Mouse (Mus musculus) C2C12 (cell line): ENCODE measurements at regions not wholly inside any gene's neighbourhood (a gene's known extent, or its start where the extent isn't known, plus 50 kb on each side); places are given as distances from the start of the nearest gene placed in this dataset.

Experiments used
- H3K27me3 ChIP-seq: one replicate; pipeline ENCODE4 v1.6.1; 2011; ENCODE audit not compliant: control insufficient read depth, insufficient read depth, insufficient read length
- H3K36me3 ChIP-seq: one replicate; pipeline ENCODE4 v1.6.1; 2011; ENCODE audit not compliant: control insufficient read depth, insufficient read depth
- H3K4me3 ChIP-seq: one replicate; pipeline ENCODE4 v1.5.1; 2011; ENCODE audit warnings: mild to moderate bottlenecking, control low read depth; ENCODE audit not compliant: poor library complexity, insufficient read depth, severe bottlenecking
- H3K79me2 ChIP-seq: one replicate; pipeline ENCODE4 v1.6.1; 2011; ENCODE audit not compliant: control insufficient read depth, insufficient read depth
- H3K79me3 ChIP-seq: one replicate; pipeline ENCODE4 v1.6.1; 2011; ENCODE audit warnings: low read depth, control low read depth
- H3ac ChIP-seq: one replicate; pipeline ENCODE3; 2011; ENCODE audit warnings: low read depth; ENCODE audit not compliant: control insufficient read depth, insufficient read length
- CEBPB ChIP-seq: IDR thresholded peaks from one replicate; pipeline ENCODE4 v1.6.1; 2011; ENCODE audit warnings: low read depth, mild to moderate bottlenecking, control low read depth, moderate library complexity
- CTCF ChIP-seq: IDR thresholded peaks from one replicate; pipeline ENCODE4 v1.5.1; 2011; ENCODE audit not compliant: control insufficient read depth, insufficient read depth, insufficient read length
- FOSL1 ChIP-seq: IDR thresholded peaks from one replicate; pipeline ENCODE4 v1.8.0; 2011; ENCODE audit warnings: mild to moderate bottlenecking, low read length; ENCODE audit not compliant: poor library complexity, insufficient read depth, severe bottlenecking
- MAX ChIP-seq: IDR thresholded peaks from one replicate; pipeline ENCODE4 v1.6.1; 2011; ENCODE audit warnings: mild to moderate bottlenecking, control low read depth
- MYOD1 ChIP-seq: IDR thresholded peaks from one replicate; pipeline ENCODE4 v1.6.1; 2011; ENCODE audit warnings: low read depth; ENCODE audit not compliant: control insufficient read depth, insufficient read length
- MYOG ChIP-seq: IDR thresholded peaks from one replicate; pipeline ENCODE4 v1.6.1; 2011; ENCODE audit not compliant: control insufficient read depth, insufficient read length; ENCODE audit errors: extremely low read depth
- USF1 ChIP-seq: IDR thresholded peaks from one replicate; pipeline ENCODE4 v1.6.1; 2011; ENCODE audit warnings: low read depth, mild to moderate bottlenecking, control low read depth, moderate library complexity

DNA sequence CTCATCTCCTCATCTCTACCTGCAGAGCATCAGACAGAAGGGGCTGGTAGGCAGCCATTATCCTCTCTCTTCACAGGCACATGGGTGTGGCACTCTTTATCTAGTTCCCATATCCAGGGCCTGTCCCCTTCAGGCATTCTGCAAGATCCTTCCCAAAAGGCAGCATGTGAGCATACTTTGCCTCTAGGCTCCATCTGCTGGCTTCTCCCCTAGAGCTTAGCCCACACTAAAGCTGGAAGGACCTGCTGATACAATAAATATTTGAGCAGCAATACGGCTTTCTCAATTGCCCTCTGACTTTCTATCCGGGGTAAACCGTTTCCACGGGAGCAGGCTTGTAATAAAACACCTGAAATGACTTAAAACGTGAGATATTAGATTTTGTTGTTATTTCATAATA lies 78.4 kb upstream of the Mon1b start:
- no peak overlapping the region for H3ac ChIP-seq
- no peaks in the 10 kb centered on the region for H3K79me3 ChIP-seq
- H3K36me3 ChIP-seq: no peaks in the 10 kb centered on the region
- TF ChIP-seq CTCF (no peak), MYOD1 (no peak), MAX (no peak), MYOG (no peak), USF1 (no peak), CEBPB (no peak)
- H3K79me2 ChIP-seq: no peaks in the 10 kb centered on the region
- no peak overlapping the region for H3K4me3 ChIP-seq
- no peaks in the 10 kb centered on the region for H3K27me3 ChIP-seq

DNA sequence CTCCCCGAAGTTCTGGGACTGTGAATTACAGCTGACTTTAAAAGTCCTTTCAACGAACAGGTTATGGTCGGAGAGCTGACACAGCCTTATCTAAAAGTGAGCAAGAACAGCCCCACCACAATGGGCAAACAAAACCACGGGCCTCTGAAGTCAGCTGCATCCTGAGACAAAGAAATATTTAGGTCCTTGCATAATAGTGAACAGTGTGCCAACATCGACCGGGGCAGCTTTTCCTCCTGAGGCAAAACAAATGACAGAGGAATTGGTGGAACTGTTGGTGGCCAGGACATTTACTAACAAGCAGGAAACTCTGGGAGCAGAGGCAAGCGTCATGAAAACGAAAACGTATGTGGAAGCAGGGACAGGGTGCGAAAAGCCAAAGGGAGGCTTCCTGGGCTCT lies 54.3 kb upstream of the Mon1b start:
- no peaks in the 10 kb centered on the region for H3K79me3 ChIP-seq
- no peaks in the 10 kb centered on the region for H3K79me2 ChIP-seq
- no peak for TF ChIP-seq CEBPB
- no peak for TF ChIP-seq FOSL1
- no peak for TF ChIP-seq MYOG
- no peak for TF ChIP-seq USF1
- TF ChIP-seq MYOD1: no peak
- TF ChIP-seq MAX: no peak
- TF ChIP-seq CTCF: no peak
- H3K4me3 ChIP-seq: no peak overlapping the region
- H3K27me3 ChIP-seq: no peaks in the 10 kb centered on the region
- no peaks in the 10 kb centered on the region for H3K36me3 ChIP-seq
- no peak overlapping the region for H3ac ChIP-seq

DNA sequence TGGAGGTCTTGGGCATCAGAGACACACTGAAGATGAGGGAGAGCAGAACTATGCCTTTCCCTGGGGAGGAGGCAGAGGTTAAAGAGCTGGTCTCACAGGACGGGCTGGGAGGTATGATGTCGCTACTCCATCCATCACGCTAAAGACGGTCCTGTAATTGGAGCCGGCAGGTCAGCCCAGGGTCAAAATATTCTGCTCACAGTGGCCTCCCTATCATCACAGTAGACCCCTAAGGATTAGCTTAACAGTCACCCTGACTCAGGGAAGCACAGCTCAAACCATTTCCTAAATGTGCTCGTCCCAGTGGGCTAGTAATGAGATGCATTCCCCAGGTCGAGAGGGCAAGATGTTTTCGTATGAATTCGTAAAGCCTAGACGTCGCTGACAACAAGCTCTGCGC lies 53.7 kb upstream of the Mon1b start:
- no peaks in the 10 kb centered on the region for H3K27me3 ChIP-seq
- H3K79me2 ChIP-seq: no peaks in the 10 kb centered on the region
- no peaks in the 10 kb centered on the region for H3K79me3 ChIP-seq
- no peak overlapping the region for H3ac ChIP-seq
- H3K4me3 ChIP-seq: no peak overlapping the region
- no peak for TF ChIP-seq MAX
- H3K36me3 ChIP-seq: no peaks in the 10 kb centered on the region

GRCm38 (mm10) chr8:113582180-113582975 lies 53.0 kb upstream of the Mon1b start:
- no peak overlapping the region for H3K4me3 ChIP-seq
- H3K79me3 ChIP-seq: no peaks in the 10 kb centered on the region
- TF ChIP-seq CTCF (peak; percentile 29), MYOG (no peak), FOSL1 (no peak), USF1 (no peak), MAX (no peak)
- H3K79me2 ChIP-seq: no peaks in the 10 kb centered on the region
- H3K36me3 ChIP-seq: no peaks in the 10 kb centered on the region
- no peaks in the 10 kb centered on the region for H3K27me3 ChIP-seq
- H3ac ChIP-seq: no peak overlapping the region

GRCm38 (mm10) chr8:113583801-113584200 lies 51.6 kb upstream of the Mon1b start:
- Histone ChIP-seq H3K4me3 (no peak overlapping the region), H3K27me3 (no peaks in the 10 kb centered on the region), H3K79me3 (no peaks in the 10 kb centered on the region), H3K36me3 (no peaks in the 10 kb centered on the region), H3K79me2 (no peaks in the 10 kb centered on the region), H3ac (no peak overlapping the region)
- TF ChIP-seq MYOD1: no peak
- TF ChIP-seq FOSL1: no peak
- TF ChIP-seq CEBPB: no peak
- TF ChIP-seq USF1: no peak
- no peak for TF ChIP-seq MYOG
- no peak for TF ChIP-seq MAX
- no peak for TF ChIP-seq CTCF
